Mouse (Mus musculus) natural killer cell, adult 2 months (primary cell): ENCODE data around the gene Ppm1g.
A peak's percentile ranks its signal among the peaks of the same experiment; 100 is the strongest.
"Not testable (repeated sequence)": the region's sequence is repeated elsewhere in the genome, so short reads cannot be mapped to it uniquely, and the experiment has no call there.

Source experiments
- DNase-seq, 2 experiments: peaks; one replicate each; pipeline ENCODE4 v3.0.0; 2022; ENCODE audit warnings: low spot score in 2 of 2

The Ppm1g gene

DNA sequence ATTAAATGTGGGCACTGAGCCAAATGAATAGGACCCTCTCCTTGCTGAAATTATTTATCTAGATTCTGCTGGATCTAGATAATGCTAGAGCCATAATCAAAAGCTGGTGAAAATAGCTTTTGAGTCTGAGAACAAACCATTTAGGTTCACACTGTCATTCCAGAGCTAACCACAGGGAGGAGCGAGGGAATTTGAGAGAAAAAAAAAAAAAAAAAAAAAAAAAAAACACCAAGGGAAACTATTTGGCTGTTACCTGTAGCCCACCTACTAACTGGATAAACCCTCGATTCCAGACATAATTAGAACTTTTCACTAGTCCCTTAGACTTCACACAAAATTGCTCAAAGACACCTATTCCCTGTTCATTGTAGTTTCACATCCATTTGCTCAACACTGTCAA is 1.4 kb downstream of the Ppm1g start:
- no peak for DNase-seq

GRCm38 (mm10) chr5:31218294-31218693 is 2.2 kb downstream of the Ppm1g start:
- peak; percentile 37 to 39 for DNase-seq

DNA sequence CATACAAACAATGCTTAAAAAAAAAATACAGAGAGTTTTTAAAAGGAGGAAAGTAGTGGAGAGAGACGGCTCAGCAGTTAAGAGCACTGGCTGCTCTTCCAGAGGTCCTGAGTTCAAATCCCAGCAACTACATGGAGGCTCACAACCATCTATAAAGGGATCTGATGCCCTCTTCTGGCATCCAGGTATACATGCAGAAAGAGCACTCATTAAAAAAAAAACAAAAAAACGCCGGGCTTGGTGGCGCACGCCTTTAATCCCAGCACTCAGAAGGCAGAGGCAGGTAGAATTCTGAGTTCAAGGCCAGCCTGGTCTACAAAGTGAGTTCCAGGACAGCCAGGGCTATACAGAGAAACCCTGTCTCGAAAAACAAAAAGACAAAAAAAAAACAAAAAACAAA is 3.9 kb downstream of the Ppm1g start:
- DNase-seq = not testable (repeated sequence)

DNA sequence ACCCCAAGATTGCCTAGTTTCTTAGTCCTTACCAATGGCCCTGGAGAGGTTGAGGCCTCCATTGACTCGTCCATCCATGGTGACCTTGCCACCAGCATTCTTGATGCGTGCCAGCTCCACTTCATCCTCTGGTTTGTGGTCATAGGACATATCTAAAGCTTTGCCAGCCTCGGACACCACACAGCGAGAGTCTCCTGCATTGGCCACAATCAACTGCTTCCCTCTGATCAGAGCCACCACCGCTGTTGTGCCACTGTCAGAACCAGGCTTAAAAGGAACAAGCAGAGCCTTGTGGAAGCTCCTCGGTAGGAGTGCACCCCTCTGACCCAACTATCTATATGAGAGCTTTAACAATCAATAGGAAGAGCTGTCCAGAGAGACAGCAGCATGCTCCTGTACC is 16.1 kb downstream of the Ppm1g start:
- no peak for DNase-seq

DNA sequence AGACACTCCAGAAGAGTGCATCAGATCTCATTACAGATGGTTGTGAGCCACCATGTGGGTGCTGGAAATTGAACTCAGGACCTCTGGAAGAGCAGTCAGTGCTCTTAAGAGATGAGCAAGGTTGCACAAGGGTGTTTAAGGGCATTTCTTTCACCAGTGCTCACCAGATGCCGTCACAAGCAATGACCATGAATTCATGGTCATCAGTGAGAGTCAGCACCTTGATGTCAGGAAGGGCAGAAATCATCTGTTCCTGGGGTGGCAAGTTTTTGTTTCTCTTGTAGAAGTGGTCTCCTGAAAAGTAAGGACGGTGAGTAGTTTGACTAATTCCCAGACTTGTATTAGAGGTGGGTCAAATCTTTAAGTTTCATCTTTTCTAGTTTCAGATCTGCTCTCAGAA is 16.6 kb downstream of the Ppm1g start:
- no peak for DNase-seq

- DNase-seq = no peak
These were observed 17.6 kb downstream of the Ppm1g start for GRCm38 (mm10) chr5:31202933-31203332.

DNA sequence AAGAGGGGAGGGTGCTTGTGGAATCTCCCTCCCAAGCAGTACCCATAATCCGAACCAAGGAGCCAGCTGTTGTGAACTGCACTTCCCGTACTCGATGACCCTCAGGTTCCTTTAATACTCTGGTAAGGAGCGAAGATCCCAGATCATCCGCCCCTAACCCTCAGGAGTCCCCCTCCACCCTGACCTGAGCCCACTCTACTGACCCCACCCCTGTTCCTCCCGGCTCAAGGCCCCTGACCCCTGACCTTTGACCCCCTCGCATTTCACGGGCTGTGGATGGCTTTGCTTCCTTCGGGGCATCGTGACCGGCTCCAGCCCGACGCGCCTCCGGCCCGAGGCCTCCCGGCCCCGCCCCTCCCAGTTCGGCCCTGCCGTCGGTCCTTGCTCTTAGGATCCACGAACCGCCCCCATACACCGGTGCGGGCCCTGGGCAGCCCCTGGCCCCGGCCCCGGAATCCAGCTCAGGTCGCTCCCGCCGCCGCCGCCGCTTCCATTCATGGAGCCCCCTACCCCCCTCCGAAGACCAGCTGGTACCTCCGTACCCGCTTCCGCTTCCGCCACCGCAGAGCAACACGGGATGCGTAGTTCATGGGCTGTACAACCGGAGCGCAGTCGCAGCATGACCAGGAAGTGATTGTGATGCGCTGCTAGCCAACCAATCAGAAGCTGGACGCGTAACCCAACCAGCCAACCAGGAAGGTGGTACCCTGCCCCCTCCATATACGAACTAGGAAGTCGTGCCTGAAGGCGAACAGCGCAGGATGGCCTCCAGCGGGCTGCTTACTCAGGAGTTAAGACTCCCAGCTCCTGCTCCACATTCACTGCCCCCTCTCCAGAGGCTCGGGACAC is 18.5 kb downstream of the Ppm1g start, which contains the start of gene Zfp513:
Zfp513 (minus strand) TSS at position 562 of the 849 bp plus-strand sequence.
- DNase-seq = peak; percentile 94 to 95

DNA sequence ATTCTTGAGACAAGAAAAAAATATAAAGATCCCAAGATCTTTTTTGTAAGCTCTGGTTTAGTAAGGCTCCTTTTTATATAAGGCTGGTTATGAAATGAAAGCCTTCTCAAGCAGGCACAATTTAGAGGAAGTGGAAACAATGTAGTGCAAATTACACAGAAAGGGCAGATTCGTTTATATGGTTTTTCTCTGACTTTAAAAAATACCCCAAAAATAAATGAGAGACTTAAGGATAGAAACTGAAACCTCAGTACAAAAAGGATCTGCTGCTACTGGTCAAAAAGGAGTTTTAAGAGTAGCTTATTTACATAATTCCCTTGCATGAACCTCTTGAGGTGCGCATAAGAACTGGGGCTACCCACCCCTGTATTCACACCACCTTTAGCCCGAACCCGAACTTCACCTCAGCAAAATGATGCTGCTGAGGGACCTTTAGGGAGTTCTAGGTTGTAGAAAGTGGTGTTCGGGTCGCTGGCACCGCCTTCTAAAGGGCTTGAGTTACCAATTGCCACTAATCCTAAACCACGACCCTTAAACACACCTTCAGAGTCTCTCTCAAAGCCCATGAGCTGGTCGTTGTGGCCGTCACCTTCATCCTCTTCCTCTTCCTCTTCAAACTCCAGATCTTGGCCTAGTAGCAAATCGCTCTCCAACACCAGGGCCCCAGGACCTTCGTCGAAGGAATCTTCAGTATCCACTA is 19.3 kb downstream of the Ppm1g start:
- DNase-seq = no peak

- DNase-seq = no peak
These were observed 20.1 kb downstream of the Ppm1g start for GRCm38 (mm10) chr5:31200327-31200768.

GRCm38 (mm10) chr5:31199893-31200292 is 20.6 kb downstream of the Ppm1g start:
- no peak for DNase-seq

DNA sequence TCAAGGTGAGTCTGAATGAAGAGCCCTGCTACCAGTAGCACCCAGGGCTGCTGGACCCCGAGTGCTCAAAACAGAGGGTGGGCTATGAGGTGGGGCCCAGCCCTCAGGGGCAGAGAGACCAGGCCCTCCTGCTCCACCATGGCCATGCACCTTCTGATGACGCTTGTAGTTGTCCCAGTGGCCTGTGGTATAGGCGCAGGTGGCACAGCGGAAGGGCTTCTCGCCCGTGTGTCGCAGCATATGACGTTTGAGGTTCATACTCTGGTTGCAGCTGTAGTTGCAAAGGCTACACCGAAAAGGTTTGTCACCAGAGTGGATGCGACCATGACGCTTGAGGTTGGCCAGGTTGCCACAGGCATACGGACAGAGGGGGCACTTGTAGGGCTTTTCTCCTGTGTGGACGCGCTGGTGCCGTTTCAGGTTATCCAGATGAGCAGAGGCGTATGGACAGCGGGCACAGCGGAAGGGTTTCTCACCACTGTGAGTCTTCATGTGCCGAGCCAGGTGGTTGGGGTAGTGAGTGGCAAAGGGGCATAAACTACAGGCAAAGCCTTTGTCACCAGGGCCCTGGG is 21.1 kb downstream of the Ppm1g start:
- DNase-seq = no peak

DNA sequence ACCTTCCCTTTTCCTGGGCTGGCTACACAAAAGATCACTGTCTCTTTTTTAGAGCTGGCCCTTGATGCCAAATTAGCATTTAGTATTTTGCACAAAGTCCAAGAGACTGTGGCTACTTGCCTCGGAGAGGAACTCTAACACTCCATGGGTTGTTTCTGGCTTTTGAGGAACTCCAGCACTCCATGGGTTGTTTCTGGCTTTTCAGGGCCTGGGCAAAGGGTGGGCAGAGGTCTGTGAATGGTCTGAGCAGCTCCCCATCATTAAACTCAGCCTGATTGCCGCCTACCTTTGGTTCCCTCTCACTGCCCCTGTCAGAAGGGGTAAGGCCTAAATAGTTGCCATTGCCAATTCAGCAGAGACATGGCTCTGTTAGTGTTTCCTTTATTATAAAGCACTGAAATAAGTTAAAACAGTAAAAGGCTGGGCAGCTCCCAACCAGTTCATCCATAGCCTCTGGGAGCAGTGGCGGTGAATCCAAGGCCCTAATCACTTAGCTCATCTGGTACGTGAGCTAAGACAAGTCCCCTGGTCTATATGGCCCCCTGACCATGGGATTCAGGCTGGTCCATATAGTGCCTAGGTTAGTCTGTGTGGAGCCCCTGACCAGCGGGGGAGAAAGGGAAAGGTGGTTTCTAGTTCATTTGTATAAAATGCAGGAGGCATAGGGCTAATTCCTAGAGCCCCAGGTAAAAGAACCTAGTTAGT is 21.7 kb downstream of the Ppm1g start:
- no peak for DNase-seq

DNA sequence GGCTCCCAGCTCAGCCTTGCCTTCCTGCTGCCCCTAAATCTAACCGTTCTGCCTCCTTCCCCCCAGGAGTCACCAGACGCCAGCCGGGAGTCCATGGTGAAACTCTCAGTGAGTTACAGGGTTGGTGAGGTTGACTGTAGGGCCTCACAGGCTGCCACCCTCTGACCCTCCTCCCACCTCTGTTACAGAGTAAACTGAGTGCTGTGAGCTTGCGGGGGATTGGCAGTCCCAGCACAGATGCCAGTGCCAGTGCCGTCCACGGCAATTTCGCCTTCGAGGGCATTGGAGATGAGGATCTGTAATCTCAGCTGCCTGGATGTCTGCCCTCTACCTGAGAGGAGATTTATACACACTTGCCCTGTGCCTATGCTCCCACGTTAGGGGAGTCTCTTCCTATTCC is 22.3 kb downstream of the Ppm1g start:
- no peak for DNase-seq

GRCm38 (mm10) chr5:31197072-31197471 is 23.4 kb downstream of the Ppm1g start:
- no peak for DNase-seq

DNA sequence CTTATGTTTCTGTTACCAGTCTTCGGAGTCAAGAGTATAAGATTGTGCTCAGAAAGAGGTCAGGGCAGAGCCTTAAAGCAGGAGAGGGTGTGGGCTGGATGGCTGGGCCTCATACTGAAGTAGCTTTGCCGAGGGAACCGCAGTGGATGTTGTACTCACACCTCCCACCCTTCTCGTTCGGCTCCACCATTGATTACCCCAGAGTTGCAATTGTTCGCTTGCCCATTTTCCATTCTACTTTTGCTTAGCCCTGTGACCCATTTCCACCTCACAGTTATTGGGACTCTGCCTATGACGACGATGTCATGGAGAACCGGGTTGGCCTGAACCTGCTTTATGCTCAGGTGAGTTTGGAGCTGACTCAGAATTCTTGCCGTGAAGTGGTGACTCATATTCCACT is 24.3 kb downstream of the Ppm1g start:
- DNase-seq = no peak

- no peak for DNase-seq
These were observed 24.8 kb downstream of the Ppm1g start for GRCm38 (mm10) chr5:31195671-31196070.

GRCm38 (mm10) chr5:31194486-31195485 is 25.7 kb downstream of the Ppm1g start:
- no peak for DNase-seq

GRCm38 (mm10) chr5:31193631-31194281 is 26.7 kb downstream of the Ppm1g start:
- no peak for DNase-seq

DNA sequence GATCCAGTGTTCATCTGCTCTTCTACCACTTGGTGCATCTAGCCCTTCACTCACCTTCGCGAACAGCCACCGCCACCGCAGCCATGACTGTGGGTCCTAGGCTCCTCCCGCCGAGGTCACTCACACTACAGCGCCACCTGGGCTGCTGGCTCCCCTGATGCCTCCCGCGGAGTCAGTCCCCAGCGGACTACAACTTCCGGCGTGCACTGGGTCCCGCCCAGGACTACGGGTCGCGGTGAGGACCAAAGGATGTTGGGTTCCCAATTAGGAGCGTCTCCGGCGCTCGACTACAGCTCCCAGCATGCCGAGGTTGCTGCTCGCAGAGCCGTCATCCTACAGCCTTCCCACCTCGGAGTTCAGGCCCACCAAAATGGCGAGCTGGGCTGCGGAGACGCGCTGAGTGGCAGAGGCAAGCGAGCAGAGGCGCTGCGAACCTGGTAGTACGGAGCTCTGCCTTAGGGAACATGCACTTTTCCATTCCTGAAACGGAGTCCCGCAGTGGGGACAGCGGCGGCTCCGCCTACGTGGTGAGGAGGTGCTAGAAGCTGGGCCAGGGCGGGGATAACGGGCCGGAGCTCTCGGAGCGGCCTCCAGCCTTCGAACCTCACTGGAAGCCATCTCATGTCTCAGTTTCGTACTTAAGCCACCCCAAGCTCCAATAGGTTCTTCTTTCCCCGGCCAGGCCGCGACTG is 27.4 kb downstream of the Ppm1g start, which contains the start of the genes Snx17 and Eif2b4:
Snx17 (plus strand) TSS at position 289 of the 692 bp plus-strand sequence.
Eif2b4 (minus strand) TSS at position 492 of the 692 bp plus-strand sequence.
- peak; percentile 98 to 99 for DNase-seq
